Mouse (Mus musculus) Patski (cell line): ENCODE results near the gene Lrrc75a. TPM values are rescaled to one million over a fixed set of nuclear protein-coding genes. Genes with fewer than 3 reads are reported as not detected.
"Not testable (repeated sequence)": the region's sequence is repeated elsewhere in the genome, so short reads cannot be mapped to it uniquely, and the experiment has no call there.

Experiments used
- ATAC-seq: fragments of 100-300 bp; one replicate; pipeline ENCODE4 v1.8.0; 2021
- CTCF ChIA-PET: fragments of 350-600 bp; sonication (Branson Sonifier 250); formaldehyde crosslinking; loops from one replicate; lab custom pipeline; 2022; ENCODE audit warnings: inconsistent platforms; lab: Charles Lee
- POLR2A ChIA-PET: fragments of 350-600 bp; sonication (Branson Sonifier 250); formaldehyde crosslinking; loops from one replicate; lab custom pipeline; 2022; ENCODE audit warnings: antibody characterized with exemption, inconsistent platforms; lab: Charles Lee
- DNase-seq: peaks from one replicate; pipeline ENCODE4 v3.0.0-alpha.2; 2011; ENCODE audit warnings: low read depth, low spot score
- H3K27me3 ChIP-seq: fragments of 371-371 bp; one replicate; pipeline ENCODE4 v1.5.1; 2021
- CTCF ChIP-seq: fragments of 100-300 bp; IDR thresholded peaks from one replicate; pipeline ENCODE4 v1.5.1; 2021
- in situ Hi-C: fragments of 300-500 bp; cut with MboI; formaldehyde crosslinking; loops from 3 replicates; pipeline ENCODE4 v1.11.1; 2018; ENCODE audit warnings: low pct_unique_long_range_greater_than_20kb, mixed read lengths
- polyA plus RNA-seq: library from polyadenylated mRNA; unstranded; gene quantifications from one replicate; pipeline ENCODE4 v1.2.3, GENCODE M21; 2021

Lrrc75a gene
- polyA plus RNA-seq, 1 experiment from 2014 or later = 6.2 TPM

DNA sequence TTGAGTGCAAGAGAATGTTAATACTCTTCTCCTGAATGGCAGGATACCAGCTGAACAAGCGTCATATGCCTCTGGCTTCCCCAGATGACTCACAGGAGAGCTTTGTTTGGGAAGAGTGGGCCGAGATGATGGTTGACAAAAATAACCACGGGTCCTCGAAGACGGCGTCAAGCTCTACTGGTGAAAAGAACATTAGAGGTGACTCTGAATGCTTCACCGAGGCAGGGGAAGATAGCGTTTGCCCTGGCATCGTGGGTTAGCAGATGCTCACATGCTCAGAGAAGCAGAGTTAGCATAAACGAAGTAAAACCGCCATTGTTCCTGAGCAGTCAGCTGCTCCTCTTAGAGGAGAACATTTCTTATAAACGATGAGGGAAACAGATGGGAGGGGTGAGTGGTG, 21.1 kb upstream of the Lrrc75a start:
- in situ Hi-C loops = no loop called here
- ATAC-seq = no peak
- ChIA-PET POLR2A (no interaction called here), CTCF (interaction anchor here (1.9 to 2.4 kb wide), 2 partner anchors 12 to 20 kb away, joined by 5 to 6 read pairs; no protein-coding TSS in a partner anchor)
- no peaks in the 10 kb centered on the region for H3K27me3 ChIP-seq
- DNase-seq = peak; percentile 31
- no peak for TF ChIP-seq CTCF

DNA sequence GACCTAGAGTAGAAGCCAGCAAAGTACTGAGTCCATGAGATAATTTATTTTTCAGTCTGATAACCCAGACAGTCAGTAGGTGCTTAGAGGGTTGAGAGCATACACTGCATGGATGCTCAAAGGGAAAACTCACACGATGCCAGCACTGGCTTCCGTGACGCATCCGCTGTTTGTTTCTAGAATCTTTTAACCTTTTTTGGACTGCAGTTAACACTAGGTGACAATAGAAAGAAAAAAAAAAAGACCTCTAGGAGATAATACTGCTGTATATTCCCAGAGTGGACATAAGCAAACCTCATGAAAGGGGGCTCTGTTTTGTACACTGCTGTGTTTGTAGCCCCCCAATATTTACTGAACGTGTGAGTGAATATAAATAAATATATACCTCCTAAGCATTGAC, 20.7 kb upstream of the Lrrc75a start:
- H3K27me3 ChIP-seq = no peaks in the 10 kb centered on the region
- no peak for DNase-seq
- POLR2A ChIA-PET = no interaction called here
- CTCF ChIA-PET = interaction anchor here (1.9 to 2.4 kb wide), 2 partner anchors 12 to 19 kb away, joined by 5 to 6 read pairs; no protein-coding TSS in a partner anchor
- ATAC-seq = no peak
- in situ Hi-C loops = no loop called here
- no peak for TF ChIP-seq CTCF

DNA sequence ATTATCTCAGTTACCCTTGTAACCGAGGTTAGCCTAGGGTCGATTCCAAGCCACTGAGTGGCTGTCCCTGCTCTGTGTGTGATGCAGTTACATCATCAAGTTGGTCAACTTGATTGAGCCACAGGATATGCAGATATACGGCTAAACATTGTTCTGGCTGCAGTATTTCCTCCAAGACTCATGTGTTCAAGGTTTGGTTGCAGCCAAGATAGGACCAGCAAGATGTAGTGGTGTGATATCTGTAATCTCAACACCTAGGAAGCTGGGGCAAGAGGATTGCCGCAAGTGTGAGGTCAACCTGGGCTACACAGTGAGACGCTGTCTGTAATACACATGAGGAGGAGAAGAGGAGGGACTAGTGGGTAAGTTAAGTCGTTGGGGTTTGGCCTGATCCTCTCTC, 15.9 kb upstream of the Lrrc75a start:
- ATAC-seq = no peak
- no peak for DNase-seq
- ChIA-PET POLR2A (no interaction called here), CTCF (interaction anchor here (1.4 to 1.9 kb wide), 2 partner anchors 11 to 13 kb away, joined by 3 to 5 read pairs; no protein-coding TSS in a partner anchor)
- H3K27me3 ChIP-seq = no peaks in the 10 kb centered on the region
- in situ Hi-C loops = no loop called here
- TF ChIP-seq CTCF = no peak

DNA sequence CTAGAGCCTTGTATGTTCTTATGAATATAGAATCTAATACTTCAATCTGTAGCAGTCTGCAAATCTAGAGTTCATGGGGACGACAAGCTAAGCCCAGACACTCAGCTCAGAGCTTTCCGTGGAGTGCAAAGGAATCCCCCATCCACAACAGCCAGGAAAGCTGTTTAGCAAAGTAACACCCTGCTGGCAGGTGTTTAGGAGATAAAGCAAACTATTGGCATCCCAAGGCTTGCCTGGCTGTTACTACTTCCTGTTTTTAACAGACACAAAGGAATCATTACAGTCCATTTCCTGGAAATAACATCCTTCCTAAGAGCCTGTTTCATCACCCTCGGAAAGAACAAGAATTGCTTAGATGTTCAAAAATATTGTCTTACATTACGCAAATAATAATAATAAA, 12.6 kb upstream of the Lrrc75a start:
- ChIA-PET CTCF (interaction anchor here (1.2 to 1.7 kb wide), 3 partner anchors 9 to 47 kb away, joined by 3 to 4 read pairs (median 3); no protein-coding TSS in a partner anchor), POLR2A (no interaction called here)
- ATAC-seq (no peak), DNase-seq (no peak)
- H3K27me3 ChIP-seq = no peaks in the 10 kb centered on the region
- no peak for TF ChIP-seq CTCF
- in situ Hi-C loops = no loop called here

DNA sequence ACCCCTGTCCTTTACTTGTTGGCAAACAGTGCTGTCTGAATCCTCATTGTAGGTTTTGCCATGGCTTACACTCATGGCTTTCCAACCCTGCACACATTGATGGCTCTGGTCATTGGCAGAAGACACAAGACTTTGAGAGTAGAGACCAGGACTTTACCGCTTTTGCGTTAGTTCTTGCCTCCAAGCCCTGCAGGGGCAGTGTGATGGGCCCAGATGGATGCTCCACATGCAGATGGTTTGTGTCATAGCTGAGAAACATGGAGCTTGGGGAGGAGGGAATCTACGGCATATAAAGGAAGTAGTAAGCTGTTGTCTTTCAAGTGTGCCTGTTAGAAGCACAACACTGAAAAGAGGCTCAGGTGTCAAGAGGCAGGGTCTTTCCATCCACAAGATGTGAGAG, 3.8 kb upstream of the Lrrc75a start:
- in situ Hi-C loops = no loop called here
- ChIA-PET CTCF (interaction anchor here (1.1 kb wide), 1 partner anchor 8 kb away, joined by 3 read pairs; no protein-coding TSS in a partner anchor), POLR2A (interaction anchor here (1.0 kb wide), 1 partner anchor 39 kb away, joined by 4 read pairs; no protein-coding TSS in a partner anchor)
- H3K27me3 ChIP-seq = no peaks in the 10 kb centered on the region
- DNase-seq (no peak), ATAC-seq (no peak)
- TF ChIP-seq CTCF = no peak

- ChIA-PET CTCF (interaction anchor here (1.1 to 2.6 kb wide), 3 partner anchors 9 to 46 kb away, joined by 3 to 6 read pairs (median 3); no protein-coding TSS in a partner anchor), POLR2A (interaction anchor here (0.6 to 1.0 kb wide), 2 partner anchors 22 to 38 kb away, joined by 3 to 4 read pairs; no protein-coding TSS in a partner anchor)
- DNase-seq (no peak), ATAC-seq (no peak)
- in situ Hi-C loops = no loop called here
- H3K27me3 ChIP-seq = no peaks in the 10 kb centered on the region
- no peak for TF ChIP-seq CTCF
Measured at GRCm38 (mm10) chr11:62651563-62651962, 3.2 kb upstream of the Lrrc75a start.

GRCm38 (mm10) chr11:62649803-62650202, 1.5 kb upstream of the Lrrc75a start:
- ATAC-seq, H3K27me3 ChIP-seq, DNase-seq: not testable (repeated sequence)
- ChIA-PET CTCF (interaction anchor here (1.5 to 2.6 kb wide), 4 partner anchors 20 to 44 kb away, joined by 3 to 6 read pairs (median 6); no protein-coding TSS in a partner anchor), POLR2A (interaction anchor here (1.3 kb wide), 1 partner anchor 36 kb away, joined by 3 read pairs; no protein-coding TSS in a partner anchor)
- in situ Hi-C loops = loop anchor here (5.0 kb wide), 1 partner anchor 38 kb away; no protein-coding TSS in a partner anchor

DNA sequence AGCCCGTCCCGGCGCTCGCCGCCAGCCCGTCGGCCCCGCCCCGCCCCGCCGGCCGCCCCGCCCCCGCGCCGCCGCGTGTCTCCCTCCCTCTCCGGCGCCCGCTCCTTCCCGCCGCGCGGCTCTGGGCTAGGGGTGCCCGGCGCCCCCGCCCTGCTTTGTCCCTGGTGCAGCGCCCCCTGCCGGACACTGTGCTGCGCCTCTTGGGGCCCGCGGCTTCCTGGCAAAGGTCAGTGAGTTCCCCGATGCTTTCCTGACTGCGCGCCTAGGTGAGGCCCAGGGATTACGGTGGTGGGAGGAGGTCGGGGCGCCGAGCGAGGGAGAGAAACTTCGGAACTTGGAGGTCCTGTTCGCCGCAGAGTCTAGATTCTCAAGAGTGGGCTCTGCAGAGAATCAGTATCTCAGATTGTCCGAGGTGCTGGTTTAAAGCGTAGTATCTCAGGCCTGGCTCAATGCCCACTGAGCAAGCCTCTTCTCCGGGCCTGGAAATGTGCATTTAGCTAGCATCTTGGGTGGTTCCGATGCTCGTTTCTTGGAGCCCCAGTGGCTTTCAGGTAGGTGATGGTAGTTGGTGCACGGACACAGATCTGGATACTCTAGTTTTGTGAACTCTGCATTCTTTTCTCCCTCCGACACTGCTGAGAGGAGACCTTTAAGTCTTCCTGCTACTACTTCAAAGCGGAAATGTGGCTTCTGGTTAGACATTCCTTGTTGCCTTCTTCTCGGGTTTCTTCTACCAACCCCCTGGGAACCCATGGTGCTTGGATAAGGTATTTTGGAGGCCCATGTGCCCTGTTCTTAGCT, 468 bp upstream of the Lrrc75a start, which contains the start of gene Mmgt2:
Mmgt2 (plus strand) TSS at position 74 of the 801 bp plus-strand sequence.
- peak; percentile 99 for TF ChIP-seq CTCF
- DNase-seq (peak; percentile 46), ATAC-seq (peak; percentile 91)
- in situ Hi-C loops = loop anchor here (5.0 kb wide), 1 partner anchor 36 kb away; no protein-coding TSS in a partner anchor
- POLR2A ChIA-PET = no interaction called here
- H3K27me3 ChIP-seq = no peaks in the 10 kb centered on the region
- CTCF ChIA-PET = interaction anchor here (0.7 to 2.6 kb wide), 3 partner anchors 21 to 43 kb away, joined by 5 to 6 read pairs (median 6); no protein-coding TSS in a partner anchor

GRCm38 (mm10) chr11:62646958-62647515, 1.3 kb downstream of the Lrrc75a start:
- DNase-seq = no peak
- TF ChIP-seq CTCF = no peak

GRCm38 (mm10) chr11:62646495-62646843, 1.9 kb downstream of the Lrrc75a start:
- no peaks in the 10 kb centered on the region for H3K27me3 ChIP-seq
- DNase-seq (no peak), ATAC-seq (no peak)
- ChIA-PET POLR2A (no interaction called here), CTCF (no interaction called here)
- in situ Hi-C loops = loop anchor here (5.0 kb wide), 1 partner anchor 34 kb away; no protein-coding TSS in a partner anchor
- no peak for TF ChIP-seq CTCF

More at GRCm38 (mm10) chr11:62646958-62647515, 1.3 kb downstream of the Lrrc75a start:
- ATAC-seq = no peak
- ChIA-PET POLR2A (no interaction called here), CTCF (interaction anchor here (0.7 kb wide), 1 partner anchor 8 kb away, joined by 3 read pairs; no protein-coding TSS in a partner anchor)
- in situ Hi-C loops = loop anchor here (5.0 kb wide), 1 partner anchor 35 kb away; no protein-coding TSS in a partner anchor
- no peaks in the 10 kb centered on the region for H3K27me3 ChIP-seq
